Mouse (Mus musculus) urinary bladder, postnatal 4 days (tissue): ENCODE measurements around the gene Gm13290.
"Not testable (repeated sequence)": the region's sequence is repeated elsewhere in the genome, so short reads cannot be mapped to it uniquely, and the experiment has no call there.

ENCODE experiments used
- DNase-seq, 2 experiments: peaks; one replicate each; pipeline ENCODE4 v3.0.0; 2021 to 2022; ENCODE audit warnings: low spot score in 2 of 2

Gm13290 gene

DNA sequence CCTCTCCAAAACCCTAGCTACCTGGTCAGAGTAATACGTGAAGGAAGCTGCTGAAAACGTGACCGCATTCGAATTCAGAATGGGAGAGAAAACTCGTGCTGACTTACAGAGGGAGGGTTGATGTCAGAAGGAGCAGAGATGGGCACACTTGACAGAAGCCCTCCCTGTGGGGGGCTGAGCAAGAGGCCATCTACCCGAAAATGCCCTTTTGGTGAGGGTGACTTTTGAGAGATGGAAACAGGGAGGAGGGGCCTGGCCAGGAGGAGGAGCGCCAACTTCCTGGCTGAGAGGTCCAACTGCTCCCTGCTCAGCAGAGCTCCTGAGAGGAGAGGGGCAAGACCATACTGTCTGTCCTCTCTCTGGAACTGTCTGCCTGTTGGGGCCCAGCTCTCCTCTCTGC, 8.2 kb downstream of the Gm13290 start, which contains the start of gene Ifnz:
Ifnz (plus strand) TSS at position 301 of the 400 bp plus-strand sequence.
- not testable (repeated sequence) for DNase-seq

DNA sequence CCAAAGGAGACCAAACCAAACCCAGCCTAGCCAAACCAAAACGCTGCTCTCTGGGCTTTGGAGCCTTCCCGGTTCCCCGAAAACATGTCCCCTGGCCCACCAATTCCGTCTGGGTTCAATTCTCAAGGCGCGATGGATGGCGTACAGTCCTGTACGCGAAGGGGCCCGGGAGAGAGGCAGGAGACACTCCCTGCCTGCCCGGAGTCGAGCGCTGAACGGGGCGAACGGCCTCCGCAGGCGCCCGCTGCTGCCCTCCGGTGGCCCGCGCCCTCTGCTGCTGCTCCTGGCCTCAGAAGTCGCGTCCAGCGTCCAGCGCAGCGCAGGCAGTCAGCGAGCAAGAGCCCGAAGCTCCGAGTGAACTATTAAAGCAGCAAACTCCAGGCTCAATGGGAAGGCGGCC, 8.7 kb downstream of the Gm13290 start:
- peak in 1 of 2 experiments; percentile 20 for DNase-seq

DNA sequence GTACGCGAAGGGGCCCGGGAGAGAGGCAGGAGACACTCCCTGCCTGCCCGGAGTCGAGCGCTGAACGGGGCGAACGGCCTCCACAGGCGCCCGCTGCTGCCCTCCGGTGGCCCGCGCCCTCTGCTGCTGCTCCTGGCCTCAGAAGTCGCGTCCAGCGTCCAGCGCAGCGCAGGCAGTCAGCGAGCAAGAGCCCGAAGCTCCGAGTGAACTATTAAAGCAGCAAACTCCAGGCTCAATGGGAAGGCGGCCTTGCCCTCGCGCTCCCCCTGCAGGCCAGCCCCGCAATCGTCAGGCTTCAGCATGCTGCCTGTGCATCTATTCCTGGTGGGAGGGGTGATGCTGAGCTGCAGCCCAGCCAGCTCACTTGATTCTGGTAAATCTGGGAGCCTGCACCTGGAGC, 11.8 kb downstream of the Gm13290 start, which contains the start of gene Gm13276:
Gm13276 (plus strand) TSS at position 301 of the 400 bp plus-strand sequence.
- not testable (repeated sequence) for DNase-seq

DNA sequence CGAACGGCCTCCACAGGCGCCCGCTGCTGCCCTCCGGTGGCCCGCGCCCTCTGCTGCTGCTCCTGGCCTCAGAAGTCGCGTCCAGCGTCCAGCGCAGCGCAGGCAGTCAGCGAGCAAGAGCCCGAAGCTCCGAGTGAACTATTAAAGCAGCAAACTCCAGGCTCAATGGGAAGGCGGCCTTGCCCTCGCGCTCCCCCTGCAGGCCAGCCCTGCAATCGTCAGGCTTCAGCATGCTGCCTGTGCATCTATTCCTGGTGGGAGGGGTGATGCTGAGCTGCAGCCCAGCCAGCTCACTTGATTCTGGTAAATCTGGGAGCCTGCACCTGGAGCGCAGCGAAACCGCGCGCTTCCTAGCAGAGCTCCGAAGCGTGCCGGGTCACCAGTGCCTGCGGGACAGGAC, 14.8 kb downstream of the Gm13290 start, which contains the start of gene Gm13277:
Gm13277 (plus strand) TSS at position 231 of the 400 bp plus-strand sequence.
- DNase-seq: peak; percentile 59 to 60

DNA sequence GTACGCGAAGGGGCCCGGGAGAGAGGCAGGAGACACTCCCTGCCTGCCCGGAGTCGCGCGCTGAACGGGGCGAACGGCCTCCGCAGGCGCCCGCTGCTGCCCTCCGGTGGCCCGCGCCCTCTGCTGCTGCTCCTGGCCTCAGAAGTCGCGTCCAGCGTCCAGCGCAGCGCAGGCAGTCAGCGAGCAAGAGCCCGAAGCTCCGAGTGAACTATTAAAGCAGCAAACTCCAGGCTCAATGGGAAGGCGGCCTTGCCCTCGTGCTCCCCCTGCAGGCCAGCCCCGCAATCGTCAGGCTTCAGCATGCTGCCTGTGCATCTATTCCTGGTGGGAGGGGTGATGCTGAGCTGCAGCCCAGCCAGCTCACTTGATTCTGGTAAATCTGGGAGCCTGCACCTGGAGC, 17.6 kb downstream of the Gm13290 start, which contains the start of gene Gm13278:
Gm13278 (plus strand) TSS at position 301 of the 400 bp plus-strand sequence.
- DNase-seq: not testable (repeated sequence)

DNA sequence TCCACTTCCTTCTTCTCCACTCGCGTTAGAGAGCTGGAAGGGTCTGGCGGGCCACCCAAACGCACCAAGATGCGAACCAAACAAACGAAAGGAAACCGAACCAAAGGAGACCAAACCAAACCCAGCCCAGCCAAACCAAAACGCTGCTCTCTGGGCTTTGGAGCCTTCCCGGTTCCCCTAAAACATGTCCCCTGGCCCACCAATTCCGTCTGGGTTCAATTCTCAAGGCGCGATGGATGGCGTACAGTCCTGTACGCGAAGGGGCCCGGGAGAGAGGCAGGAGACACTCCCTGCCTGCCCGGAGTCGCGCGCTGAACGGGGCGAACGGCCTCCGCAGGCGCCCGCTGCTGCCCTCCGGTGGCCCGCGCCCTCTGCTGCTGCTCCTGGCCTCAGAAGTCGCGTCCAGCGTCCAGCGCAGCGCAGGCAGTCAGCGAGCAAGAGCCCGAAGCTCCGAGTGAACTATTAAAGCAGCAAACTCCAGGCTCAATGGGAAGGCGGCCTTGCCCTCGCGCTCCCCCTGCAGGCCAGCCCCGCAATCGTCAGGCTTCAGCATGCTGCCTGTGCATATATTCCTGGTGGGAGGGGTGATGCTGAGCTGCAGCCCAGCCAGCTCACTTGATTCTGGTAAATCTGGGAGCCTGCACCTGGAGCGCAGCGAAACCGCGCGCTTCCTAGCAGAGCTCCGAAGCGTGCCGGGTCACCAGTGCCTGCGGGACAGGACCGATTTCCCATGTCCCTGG, 20.5 kb downstream of the Gm13290 start, which contains the start of gene Gm13275:
Gm13275 (plus strand) TSS at position 552 of the 740 bp plus-strand sequence.
- DNase-seq: peak; percentile 75 to 79

DNA sequence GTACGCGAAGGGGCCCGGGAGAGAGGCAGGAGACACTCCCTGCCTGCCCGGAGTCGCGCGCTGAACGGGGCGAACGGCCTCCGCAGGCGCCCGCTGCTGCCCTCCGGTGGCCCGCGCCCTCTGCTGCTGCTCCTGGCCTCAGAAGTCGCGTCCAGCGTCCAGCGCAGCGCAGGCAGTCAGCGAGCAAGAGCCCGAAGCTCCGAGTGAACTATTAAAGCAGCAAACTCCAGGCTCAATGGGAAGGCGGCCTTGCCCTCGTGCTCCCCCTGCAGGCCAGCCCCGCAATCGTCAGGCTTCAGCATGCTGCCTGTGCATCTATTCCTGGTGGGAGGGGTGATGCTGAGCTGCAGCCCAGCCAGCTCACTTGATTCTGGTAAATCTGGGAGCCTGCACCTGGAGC, 23.5 kb downstream of the Gm13290 start, which contains the start of gene Gm13279:
Gm13279 (plus strand) TSS at position 301 of the 400 bp plus-strand sequence.
- DNase-seq: not testable (repeated sequence)

DNA sequence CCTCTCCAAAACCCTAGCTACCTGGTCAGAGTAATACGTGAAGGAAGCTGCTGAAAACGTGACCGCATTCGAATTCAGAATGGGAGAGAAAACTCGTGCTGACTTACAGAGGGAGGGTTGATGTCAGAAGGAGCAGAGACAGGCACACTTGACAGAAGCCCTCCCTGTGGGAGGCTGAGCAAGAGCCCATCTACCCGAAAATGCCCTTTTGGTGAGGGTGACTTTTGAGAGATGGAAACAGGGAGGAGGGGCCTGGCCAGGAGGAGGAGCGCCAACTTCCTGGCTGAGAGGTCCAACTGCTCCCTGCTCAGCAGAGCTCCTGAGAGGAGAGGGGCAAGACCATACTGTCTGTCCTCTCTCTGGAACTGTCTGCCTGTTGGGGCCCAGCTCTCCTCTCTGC, 25.7 kb downstream of the Gm13290 start, which contains the start of gene Gm13285:
Gm13285 (plus strand) TSS at position 301 of the 400 bp plus-strand sequence.
- not testable (repeated sequence) for DNase-seq

DNA sequence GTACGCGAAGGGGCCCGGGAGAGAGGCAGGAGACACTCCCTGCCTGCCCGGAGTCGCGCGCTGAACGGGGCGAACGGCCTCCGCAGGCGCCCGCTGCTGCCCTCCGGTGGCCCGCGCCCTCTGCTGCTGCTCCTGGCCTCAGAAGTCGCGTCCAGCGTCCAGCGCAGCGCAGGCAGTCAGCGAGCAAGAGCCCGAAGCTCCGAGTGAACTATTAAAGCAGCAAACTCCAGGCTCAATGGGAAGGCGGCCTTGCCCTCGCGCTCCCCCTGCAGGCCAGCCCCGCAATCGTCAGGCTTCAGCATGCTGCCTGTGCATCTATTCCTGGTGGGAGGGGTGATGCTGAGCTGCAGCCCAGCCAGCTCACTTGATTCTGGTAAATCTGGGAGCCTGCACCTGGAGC, 29.3 kb downstream of the Gm13290 start, which contains the start of gene Gm13287:
Gm13287 (plus strand) TSS at position 301 of the 400 bp plus-strand sequence.
- not testable (repeated sequence) for DNase-seq

DNA sequence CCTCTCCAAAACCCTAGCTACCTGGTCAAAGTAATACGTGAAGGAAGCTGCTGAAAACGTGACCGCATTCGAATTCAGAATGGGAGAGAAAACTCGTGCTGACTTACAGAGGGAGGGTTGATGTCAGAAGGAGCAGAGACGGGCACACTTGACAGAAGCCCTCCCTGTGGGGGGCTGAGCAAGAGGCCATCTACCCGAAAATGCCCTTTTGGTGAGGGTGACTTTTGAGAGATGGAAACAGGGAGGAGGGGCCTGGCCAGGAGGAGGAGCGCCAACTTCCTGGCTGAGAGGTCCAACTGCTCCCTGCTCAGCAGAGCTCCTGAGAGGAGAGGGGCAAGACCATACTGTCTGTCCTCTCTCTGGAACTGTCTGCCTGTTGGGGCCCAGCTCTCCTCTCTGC, 31.6 kb downstream of the Gm13290 start, which contains the start of gene Gm13288:
Gm13288 (plus strand) TSS at position 301 of the 400 bp plus-strand sequence.
- not testable (repeated sequence) for DNase-seq

DNA sequence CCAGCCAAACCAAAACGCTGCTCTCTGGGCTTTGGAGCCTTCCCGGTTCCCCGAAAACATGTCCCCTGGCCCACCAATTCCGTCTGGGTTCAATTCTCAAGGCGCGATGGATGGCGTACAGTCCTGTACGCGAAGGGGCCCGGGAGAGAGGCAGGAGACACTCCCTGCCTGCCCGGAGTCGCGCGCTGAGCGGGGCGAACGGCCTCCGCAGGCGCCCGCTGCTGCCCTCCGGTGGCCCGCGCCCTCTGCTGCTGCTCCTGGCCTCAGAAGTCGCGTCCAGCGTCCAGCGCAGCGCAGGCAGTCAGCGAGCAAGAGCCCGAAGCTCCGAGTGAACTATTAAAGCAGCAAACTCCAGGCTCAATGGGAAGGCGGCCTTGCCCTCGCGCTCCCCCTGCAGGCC, 32.1 kb downstream of the Gm13290 start:
- peak in 1 of 2 experiments; percentile 28 for DNase-seq

DNA sequence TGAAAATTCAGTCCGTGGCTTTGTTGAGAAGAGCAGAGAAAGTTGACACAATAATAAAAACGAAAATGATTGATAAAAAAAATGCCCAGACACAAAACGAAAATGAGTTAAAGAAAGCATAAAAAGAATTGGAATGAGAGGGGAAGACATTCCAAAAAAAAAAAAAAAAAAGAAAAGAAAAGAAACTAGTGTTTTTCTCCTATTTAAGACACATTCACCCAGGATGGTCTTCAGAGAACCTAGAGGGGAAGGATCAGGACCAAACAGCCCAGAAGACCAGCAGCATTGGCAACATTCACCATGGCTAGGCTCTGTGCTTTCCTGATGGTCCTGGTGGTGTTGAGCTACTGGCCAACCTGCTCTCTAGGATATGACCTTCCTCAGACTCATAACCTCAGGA, 42.3 kb downstream of the Gm13290 start, which contains the start of gene Ifna7:
Ifna7 (plus strand) TSS at position 301 of the 400 bp plus-strand sequence.
- no peak for DNase-seq

DNA sequence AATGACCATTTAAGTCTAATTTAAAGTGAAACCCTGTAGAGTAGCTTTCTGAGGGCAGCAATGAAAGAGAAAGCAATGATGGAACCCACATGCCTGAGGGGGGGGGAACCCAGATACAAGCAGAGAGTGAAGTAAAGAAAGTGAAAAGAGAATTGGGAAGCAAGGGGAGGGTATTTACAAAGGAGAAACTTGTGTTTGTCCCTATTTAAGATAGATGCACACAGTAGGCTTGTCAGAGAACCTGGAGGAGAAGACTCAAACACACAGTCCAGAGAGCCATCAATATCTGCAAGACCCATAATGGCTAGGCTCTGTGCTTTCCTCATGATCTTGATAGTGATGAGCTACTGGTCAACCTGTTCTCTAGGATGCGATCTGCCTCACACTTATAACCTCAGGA, 46.0 kb downstream of the Gm13290 start, which contains the start of gene Ifna11:
Ifna11 (plus strand) TSS at position 301 of the 400 bp plus-strand sequence.
- no peak for DNase-seq

DNA sequence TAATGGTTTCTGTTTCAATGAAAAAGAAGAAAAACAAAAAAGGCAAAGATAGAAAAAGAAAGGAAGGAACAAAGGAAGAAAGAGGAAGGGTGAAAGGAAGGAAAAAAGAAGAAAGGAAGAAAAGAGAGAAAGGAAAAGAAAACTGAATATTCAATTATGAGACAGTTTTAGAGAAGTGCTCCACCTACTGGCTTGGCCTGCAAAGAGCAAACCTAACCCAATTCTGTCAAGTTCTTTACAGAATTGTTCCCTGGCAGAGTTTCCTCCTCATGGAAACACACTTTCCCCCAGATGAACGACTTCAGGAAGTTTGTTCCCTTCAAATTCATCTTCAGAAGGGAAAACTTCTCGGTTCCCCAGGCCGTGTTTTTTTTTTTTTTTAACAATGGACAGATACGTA, 49.4 kb downstream of the Gm13290 start:
- no peak for DNase-seq
